Mouse (Mus musculus) yolk sac, embryonic 10.5 days (tissue): ENCODE measurements around the gene Ugt1a6a.

Experiments used
- DNase-seq: peaks from one replicate; pipeline ENCODE4 v3.0.0-alpha.2; 2017; ENCODE audit warnings: low spot score

Ugt1a6a gene

DNA sequence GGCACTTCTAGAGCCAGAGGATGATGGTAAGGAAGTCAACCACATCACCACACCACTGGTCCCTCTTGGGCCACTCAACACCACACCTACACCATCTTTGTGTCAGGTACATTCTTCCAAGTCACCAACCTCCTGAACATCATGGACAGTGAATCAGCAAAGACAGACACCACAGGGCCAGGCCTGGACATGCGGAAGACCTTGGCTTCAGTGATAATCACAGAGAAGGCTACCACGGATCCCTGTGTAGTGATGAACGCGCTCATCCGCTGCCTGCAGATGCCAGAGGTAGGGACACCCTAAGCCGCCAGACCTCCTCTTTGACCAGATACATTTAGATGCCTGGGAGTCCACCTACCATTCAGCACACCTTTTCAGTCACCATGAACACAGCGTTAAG, 93.5 kb downstream of the Ugt1a6a start:
- no peak for DNase-seq

DNA sequence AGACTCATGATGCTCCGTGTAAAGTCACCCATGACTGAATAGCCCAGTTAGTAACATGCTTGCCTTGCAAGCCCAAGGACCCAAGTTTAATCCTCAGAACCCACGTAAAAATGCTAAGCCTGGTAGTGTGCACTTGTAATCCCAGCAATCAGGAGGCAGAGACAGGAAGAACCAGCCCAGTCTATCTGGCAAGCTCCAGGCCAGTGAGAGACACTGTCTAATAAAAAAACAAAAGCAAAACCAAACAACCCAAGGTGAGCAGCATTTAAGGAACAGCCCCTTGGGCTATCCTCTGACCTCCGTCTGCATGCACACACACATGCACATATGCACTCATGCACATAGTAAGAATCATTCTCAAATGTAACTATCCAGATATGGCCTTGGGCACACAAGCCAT, 95.0 kb downstream of the Ugt1a6a start:
- DNase-seq: no peak

DNA sequence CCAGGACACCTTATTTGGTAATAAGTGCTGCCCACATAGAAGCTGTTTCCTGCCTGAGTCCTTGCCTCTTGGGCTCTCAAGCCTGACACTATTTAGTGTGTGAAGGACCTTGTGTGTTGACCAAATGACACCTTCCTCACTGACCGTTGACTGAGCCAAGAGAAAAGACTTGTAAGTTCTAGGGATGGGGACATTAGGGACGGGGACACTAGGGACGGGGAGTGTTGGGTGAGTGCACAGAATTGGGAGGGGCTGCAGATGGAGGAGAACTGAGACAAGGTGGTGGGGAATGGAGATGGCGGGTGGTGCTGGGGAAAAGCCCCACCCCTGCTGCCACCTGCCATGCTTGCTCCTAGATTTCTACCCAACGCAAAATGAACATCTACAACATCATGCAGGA, 95.4 kb downstream of the Ugt1a6a start:
- DNase-seq: no peak

DNA sequence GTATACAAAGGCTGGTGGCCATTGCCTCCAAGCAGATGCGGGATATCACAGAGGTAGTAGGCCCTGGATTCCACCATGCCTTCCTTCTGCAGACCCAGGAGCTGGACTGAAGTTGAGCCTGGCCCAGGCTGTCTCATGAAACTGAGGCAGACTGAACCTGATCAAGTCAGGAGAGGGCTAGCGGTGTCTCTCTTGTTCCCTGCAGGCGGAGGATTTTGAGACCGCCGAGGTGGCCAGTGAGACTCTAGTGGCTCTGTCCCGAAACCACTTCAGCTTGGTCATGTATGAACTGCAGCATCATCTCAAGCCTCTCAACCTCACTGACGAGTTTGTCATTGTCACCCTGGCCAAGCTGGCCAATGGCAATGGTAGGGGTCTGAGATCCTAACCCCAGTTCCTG, 95.8 kb downstream of the Ugt1a6a start:
- DNase-seq: no peak

DNA sequence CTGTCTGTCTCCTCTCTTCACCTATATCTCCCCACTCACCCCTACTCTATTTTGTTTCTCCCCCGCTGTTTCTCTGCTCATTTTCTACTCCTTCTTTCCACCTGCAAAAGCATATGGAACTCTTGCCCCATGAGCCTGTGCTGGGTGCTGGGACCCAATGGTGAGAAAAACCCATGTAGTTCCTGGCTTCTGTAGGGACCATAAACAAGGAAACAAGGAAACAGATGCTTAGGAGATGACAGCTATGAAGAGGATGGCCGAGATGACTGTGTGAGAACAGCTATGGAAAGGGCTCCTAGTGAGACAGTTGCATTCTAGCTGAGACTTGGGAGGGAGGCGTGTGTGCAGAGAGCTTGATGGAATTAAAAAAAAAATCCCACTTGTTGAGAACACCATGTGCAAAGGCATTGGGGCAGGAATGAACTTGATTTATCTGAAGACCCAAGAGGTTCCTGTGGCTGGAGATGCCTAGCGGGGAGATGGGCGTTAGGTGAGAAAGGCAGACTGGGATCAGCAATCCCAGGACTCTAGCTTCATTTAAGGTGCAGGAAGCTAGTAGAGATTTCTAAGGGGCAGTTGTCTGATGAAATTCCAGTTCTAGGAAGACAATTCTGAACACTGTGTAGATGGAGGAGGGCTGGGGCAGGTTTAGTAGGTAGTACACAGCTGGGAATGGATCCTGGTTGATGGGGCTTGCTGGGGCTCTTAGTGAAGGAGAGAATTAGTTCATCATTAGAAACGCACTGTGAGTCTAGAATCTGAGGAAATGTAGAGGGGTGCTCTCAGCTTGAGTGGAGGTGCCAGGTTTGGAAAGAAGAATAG, 96.6 kb downstream of the Ugt1a6a start:
- no peak for DNase-seq

- no peak for DNase-seq
Observed at GRCm38 (mm10) chr1:88231803-88232499, 97.3 kb downstream of the Ugt1a6a start.

DNA sequence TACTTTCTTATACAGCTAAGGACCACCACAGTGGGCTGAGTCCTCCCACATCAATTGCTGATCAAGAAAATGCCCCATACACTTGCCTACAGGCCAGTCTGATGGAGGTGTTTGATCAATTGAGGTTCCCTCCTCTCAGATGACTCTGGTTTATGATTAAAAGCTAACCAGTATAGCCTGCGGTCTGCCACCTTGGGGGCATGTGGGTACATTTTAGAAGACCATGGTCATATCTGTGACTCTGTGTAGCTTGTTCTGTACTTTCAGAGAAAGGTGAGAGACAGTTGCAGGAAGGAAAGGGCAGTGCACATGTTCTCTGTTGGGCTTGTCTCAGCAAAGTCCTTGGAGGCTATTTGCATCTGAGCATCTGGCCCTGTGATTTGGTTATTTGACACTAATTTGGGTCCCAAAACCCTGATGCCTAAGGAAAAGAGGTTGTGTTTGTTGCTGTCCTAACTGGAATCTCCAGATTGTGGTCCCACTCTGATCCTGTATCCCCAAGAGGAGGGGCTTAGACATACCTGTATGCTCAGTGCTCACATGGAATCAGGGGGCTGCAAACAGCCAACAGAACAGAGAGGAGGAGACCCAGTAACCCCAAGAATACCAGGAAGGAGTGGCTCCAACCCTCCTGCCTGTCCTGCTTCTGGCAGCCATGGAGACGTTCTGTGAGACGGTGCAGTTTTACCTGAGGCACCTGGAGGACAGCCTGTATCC, 98.2 kb downstream of the Ugt1a6a start:
- no peak for DNase-seq

DNA sequence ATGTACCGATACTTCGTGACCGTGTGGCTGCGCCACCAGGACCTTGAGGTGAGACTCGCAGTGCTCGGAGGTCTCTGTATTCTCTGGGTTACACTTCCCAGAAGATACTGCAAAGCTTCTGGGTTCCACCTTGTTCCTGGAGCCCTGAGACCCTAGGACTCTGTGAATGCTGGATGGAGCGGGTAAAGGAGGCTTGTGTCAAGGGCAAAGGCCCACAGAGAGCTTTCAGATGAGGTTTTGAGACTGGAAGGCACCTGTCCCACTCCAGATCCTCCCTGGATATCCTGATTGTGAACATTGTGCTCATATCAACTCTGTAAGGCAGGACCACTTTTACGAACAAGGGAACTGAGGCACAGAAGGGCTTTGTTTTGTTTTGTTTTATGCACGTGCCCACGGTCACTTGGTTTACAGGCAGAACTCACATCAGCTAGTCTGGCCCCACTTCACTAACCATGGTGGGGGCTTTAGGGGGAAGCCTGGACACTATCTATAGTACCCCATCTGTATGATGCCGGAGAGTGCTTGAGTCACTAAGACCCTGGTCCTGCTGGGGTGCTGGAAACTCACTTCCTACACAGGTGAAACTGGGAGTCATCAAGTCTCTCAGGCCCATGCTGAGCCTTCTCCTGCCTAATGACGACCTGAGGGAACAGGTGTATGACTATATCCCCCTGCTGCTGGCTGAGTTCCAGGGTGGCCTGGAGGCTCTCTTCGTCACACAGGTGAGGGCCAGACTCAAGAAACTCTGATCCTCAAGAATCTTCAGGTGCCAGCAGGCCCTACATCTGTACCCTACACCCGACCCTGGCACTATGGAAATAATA, 99.0 kb downstream of the Ugt1a6a start:
- no peak for DNase-seq

GRCm38 (mm10) chr1:88234248-88234610, 99.6 kb downstream of the Ugt1a6a start:
- DNase-seq: no peak

GRCm38 (mm10) chr1:88234646-88235045, 100.0 kb downstream of the Ugt1a6a start:
- no peak for DNase-seq

DNA sequence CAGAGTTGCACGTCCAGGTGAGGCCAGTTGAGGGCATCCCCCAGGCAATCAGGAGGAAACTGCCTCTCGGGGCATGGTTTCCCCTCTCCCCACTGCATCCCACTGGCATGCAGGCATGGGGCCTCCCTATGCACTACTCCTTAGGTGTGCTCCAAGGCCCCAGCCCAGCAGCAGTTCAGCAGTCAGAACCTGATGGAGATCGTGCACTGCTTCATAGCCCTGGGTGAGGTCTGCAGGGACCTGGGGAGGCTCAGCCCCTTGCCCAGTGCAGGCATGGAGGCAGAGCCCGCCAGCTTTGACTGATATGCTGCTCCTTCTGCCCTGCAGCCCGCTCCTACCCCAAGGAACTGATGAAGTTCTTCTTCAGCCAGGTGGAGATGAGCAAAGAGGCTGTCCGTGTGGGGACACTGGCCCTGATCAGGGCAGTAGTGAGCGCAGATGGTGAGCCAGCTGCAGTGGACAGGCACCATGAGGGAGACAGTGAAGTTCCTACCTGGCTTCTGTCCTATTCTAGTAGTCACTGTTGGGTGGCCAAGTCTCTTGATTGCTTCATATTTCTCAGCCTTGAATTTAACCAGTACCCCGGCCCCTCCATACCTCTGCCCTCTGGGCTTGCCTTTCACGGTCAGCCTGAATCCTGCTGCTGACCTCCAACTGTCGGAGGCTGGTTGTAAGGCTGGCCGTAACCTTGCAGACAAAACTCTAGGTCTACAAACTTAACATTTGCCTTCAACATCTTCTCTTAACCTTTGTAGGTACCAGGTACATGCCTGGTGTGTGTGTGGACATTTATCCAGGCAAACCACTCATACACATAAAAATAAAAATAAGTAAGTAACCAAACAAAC, 100.7 kb downstream of the Ugt1a6a start:
- no peak for DNase-seq

GRCm38 (mm10) chr1:88235894-88236415, 101.3 kb downstream of the Ugt1a6a start:
- no peak for DNase-seq

- DNase-seq: peak; percentile 97
Observed at GRCm38 (mm10) chr1:88237311-88237710, 102.7 kb downstream of the Ugt1a6a start.

GRCm38 (mm10) chr1:88238771-88239170, 104.2 kb downstream of the Ugt1a6a start:
- no peak for DNase-seq

DNA sequence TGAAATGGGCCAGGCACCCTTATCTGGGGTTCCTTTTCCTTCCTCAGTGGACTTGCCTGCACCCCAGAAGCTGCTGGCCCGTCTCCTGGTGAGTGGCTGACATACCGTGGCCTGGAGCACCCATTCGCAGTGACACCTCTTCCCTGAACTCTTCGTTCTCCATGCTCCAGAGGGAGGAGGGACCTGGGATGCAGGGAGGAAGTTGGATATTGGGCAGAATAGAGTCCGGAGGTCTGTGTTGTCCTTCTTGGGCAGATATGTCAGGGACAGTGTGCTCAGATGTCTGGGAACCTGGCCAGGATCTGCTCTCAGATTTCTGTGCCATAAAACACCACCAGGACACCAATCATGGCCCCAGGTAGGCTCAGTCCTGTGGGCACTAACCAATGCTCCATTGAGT, 105.5 kb downstream of the Ugt1a6a start:
- no peak for DNase-seq

- no peak for DNase-seq
Observed at GRCm38 (mm10) chr1:88240579-88240978, 106.0 kb downstream of the Ugt1a6a start.

- no peak for DNase-seq
Observed at GRCm38 (mm10) chr1:88243861-88244260, 109.3 kb downstream of the Ugt1a6a start.

GRCm38 (mm10) chr1:88245881-88246280, 111.3 kb downstream of the Ugt1a6a start:
- no peak for DNase-seq

DNA sequence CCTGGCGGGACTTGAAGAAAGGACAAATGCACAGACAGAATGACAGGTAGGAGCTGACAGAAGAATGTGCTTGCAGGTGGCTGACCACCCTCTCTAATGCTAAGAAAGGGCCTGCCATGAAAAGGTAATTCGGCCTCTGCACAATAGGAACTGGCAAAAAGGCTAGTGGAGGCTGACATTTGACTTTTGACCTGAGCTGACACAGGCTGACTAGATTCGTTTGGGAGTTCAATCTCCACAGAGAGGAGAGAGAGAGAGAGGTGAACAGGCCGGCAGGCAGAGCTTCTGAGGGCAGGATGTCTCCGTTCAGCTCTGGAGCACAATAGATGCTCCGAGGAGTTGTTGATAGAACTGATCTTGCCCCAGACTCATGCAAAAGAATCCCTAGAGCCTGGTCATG, 111.8 kb downstream of the Ugt1a6a start:
- DNase-seq: peak; percentile 78

DNA sequence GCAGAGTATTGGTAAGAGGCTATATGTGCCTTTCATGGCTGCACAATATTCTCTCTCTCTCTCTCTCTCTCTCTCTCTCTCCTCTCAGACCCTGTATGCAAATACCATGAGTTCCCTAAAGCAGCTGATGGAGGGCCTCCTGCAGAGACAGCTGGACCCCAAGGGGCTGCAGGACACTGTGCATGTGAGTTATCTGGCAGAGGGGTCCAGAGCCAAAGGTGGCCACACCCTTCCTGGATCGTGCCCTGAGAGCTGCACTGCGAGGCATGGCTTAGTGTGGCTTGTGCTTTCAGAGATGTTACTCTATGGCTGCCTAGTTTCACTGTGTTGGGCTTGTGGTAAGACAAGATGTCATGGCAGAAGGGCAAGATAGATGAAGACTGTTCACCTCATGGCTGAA, 113.1 kb downstream of the Ugt1a6a start:
- DNase-seq: no peak

- DNase-seq: no peak
Observed at GRCm38 (mm10) chr1:88248658-88249057, 114.0 kb downstream of the Ugt1a6a start.
